18 mouse cellular contexts compared by ENCODE assay signal in genomic region chr1:135271371-135271770, GRCm38 (mm10). TPM values are rescaled to one million over a fixed set of nuclear protein-coding genes. Genes with fewer than 3 reads are reported as not detected.
DNase-seq lines count a peak whose midpoint lies in the region; ATAC-seq and TF ChIP-seq lines count a peak whose summit lies in the region.
"Had no signal": no experiment of that assay in that cellular context is flagged by ENCODE, and none has a peak within 500 bp of the region (broad histone marks: within the 10 kb centered on the region; RNA-seq: fewer than 3 reads in every experiment).

No protein-coding gene starts in this region.

- no peak overlapping the region for H3K9ac ChIP-seq in neural tube, embryonic 15.5 days (replicated peaks)
- no peak overlapping the region for H3K9ac ChIP-seq in intestine, postnatal 0 days (ENCODE audit: low read depth, low read length)
- H3K9ac ChIP-seq: embryonic facial prominence, embryonic 12.5 days; forebrain, embryonic 15.5 days; hindbrain, embryonic 13.5 days had no signal

- DNase-seq in cerebellum, adult 11 months = peak; percentile 67
- peak; percentile 74 to 78 for DNase-seq in cerebellum, adult 18-20 months
- DNase-seq in cerebellum, adult 9-11 months = peak; percentile 88
- DNase-seq in cerebellum, postnatal 36 days = peak; percentile 74 to 75
- DNase-seq in urinary bladder, postnatal 4 days (ENCODE audit: low spot score in 2 of 2) = no peak
- DNase-seq: adrenal gland, adult 8-10 months; adrenal gland, postnatal 36 days; gastrocnemius, postnatal 10 days; heart, adult 18-20 months; heart, postnatal 10 days; kidney, adult 18-20 months had no signal

- no peak for ATAC-seq in neural tube, embryonic 15.5 days (ENCODE audit: low FRiP score)
- ATAC-seq in intestine, postnatal 0 days = no peak
- ATAC-seq: forebrain, embryonic 15.5 days; hindbrain, postnatal 0 days had no signal

- H3K9me3 ChIP-seq in neural tube, embryonic 15.5 days (replicated peaks) = no peaks in the 10 kb centered on the region
- no peaks in the 10 kb centered on the region for H3K9me3 ChIP-seq in intestine, postnatal 0 days (ENCODE audit: control insufficient read depth)
- H3K9me3 ChIP-seq: embryonic facial prominence, embryonic 12.5 days; forebrain, embryonic 15.5 days; heart, embryonic 10.5 days; hindbrain, embryonic 13.5 days had no signal

- no peaks in the 10 kb centered on the region for H3K27me3 ChIP-seq in neural tube, embryonic 15.5 days (replicated peaks)
- H3K27me3 ChIP-seq in intestine, postnatal 0 days (replicated peaks; ENCODE audit: control insufficient read depth, insufficient read depth, low read length) = no peaks in the 10 kb centered on the region
- H3K27me3 ChIP-seq: embryonic facial prominence, embryonic 12.5 days; forebrain, embryonic 15.5 days; hindbrain, embryonic 13.5 days had no signal

- no peak for TF ChIP-seq CTCF in intestine, postnatal 0 days (IDR thresholded peaks at IDR 0.05; ENCODE audit: low read depth)

- H3K36me3 ChIP-seq in neural tube, embryonic 15.5 days = peaks cover 70% of the 10 kb centered on the region
- H3K36me3 ChIP-seq in intestine, postnatal 0 days (ENCODE audit: control insufficient read depth, insufficient read depth) = peaks cover 68% of the 10 kb centered on the region

- no peak overlapping the region for H3K4me3 ChIP-seq in neural tube, embryonic 15.5 days (replicated peaks)
- H3K4me3 ChIP-seq in intestine, postnatal 0 days (ENCODE audit: low read depth, low read length) = no peak overlapping the region
- H3K4me3 ChIP-seq: embryonic facial prominence, embryonic 12.5 days; forebrain, embryonic 15.5 days; heart, embryonic 10.5 days; hindbrain, embryonic 13.5 days had no signal

- H3K4me2 ChIP-seq in neural tube, embryonic 15.5 days = no peak overlapping the region
- H3K4me2 ChIP-seq in intestine, postnatal 0 days (replicated peaks; ENCODE audit: low read depth) = no peak overlapping the region
- H3K4me2 ChIP-seq: embryonic facial prominence, embryonic 12.5 days; forebrain, embryonic 15.5 days; hindbrain, embryonic 13.5 days had no signal

- H3K27ac ChIP-seq in neural tube, embryonic 15.5 days (replicated peaks) = no peak overlapping the region
- no peak overlapping the region for H3K27ac ChIP-seq in intestine, postnatal 0 days (ENCODE audit: low read depth, low read length)
- H3K27ac ChIP-seq: embryonic facial prominence, embryonic 12.5 days; forebrain, embryonic 15.5 days; heart, embryonic 10.5 days; hindbrain, embryonic 13.5 days; hindbrain, postnatal 0 days had no signal

- WGBS in neural tube, embryonic 15.5 days = 91% methylated on average over 9 of the region's 9 CpGs
- WGBS in intestine, postnatal 0 days = 81% methylated on average over 9 of the region's 9 CpGs

- H3K4me1 ChIP-seq in neural tube, embryonic 15.5 days = no peaks in the 10 kb centered on the region
- no peaks in the 10 kb centered on the region for H3K4me1 ChIP-seq in intestine, postnatal 0 days (replicated peaks; ENCODE audit: control insufficient read depth, insufficient read depth, low read length)
- H3K4me1 ChIP-seq: embryonic facial prominence, embryonic 12.5 days; forebrain, embryonic 15.5 days; heart, embryonic 10.5 days; hindbrain, embryonic 13.5 days had no signal

RNA-seq across cellular contexts. Expression of gene Rnpep, which starts 12.5 kb away (rescaled TPM):
- 99.5 and 107 TPM in 2 replicates for polyA plus RNA-seq in neural tube, embryonic 15.5 days (2015; fragmentation: Nextera tagmentation; extraction: Ambion mirVana)
- polyA plus RNA-seq in intestine, postnatal 0 days (2015; fragmentation: Nextera tagmentation; extraction: Ambion mirVana) = 136 and 141 TPM in 2 replicates

RNA-seq across cellular contexts. Expression of gene Elf3, which starts 13.0 kb away (rescaled TPM):
- polyA plus RNA-seq in neural tube, embryonic 15.5 days (2015; fragmentation: Nextera tagmentation; extraction: Ambion mirVana) = 0.35 and 13.0 TPM in 2 replicates
- polyA plus RNA-seq in intestine, postnatal 0 days (2015; fragmentation: Nextera tagmentation; extraction: Ambion mirVana) = 159 and 164 TPM in 2 replicates

RNA-seq across cellular contexts. Expression of gene Timm17a, which starts 42.2 kb away (rescaled TPM):
- 181 and 191 TPM in 2 replicates for polyA plus RNA-seq in neural tube, embryonic 15.5 days (2015; fragmentation: Nextera tagmentation; extraction: Ambion mirVana)
- 257 and 271 TPM in 2 replicates for polyA plus RNA-seq in intestine, postnatal 0 days (2015; fragmentation: Nextera tagmentation; extraction: Ambion mirVana)

RNA-seq across cellular contexts. Expression of gene Lmod1, which starts 53.2 kb away (rescaled TPM):
- polyA plus RNA-seq in neural tube, embryonic 15.5 days (2015; fragmentation: Nextera tagmentation; extraction: Ambion mirVana) = 0.15 and 1.4 TPM in 2 replicates
- 11.8 and 13.5 TPM in 2 replicates for polyA plus RNA-seq in intestine, postnatal 0 days (2015; fragmentation: Nextera tagmentation; extraction: Ambion mirVana)

Comparison
In these comparisons a context has a peak if more than half of its experiments do, and no peak if none do; other contexts are left out.
1. DNase-seq: peak in cerebellum, adult 11 months (single experiment), cerebellum, adult 18-20 months (2 of 2), cerebellum, adult 9-11 months (single experiment) and cerebellum, postnatal 36 days (2 of 2); none in urinary bladder, postnatal 4 days (0 of 2).
2. RNA of gene Elf3, which starts 13.0 kb away (polyA plus RNA-seq): 159 to 164 TPM in intestine, postnatal 0 days; 0.35 to 13.0 TPM in neural tube, embryonic 15.5 days; every median in the first group is over 10 times any median in the second.